Mouse (Mus musculus): ENCODE results near the gene Cfap70. TPM values are rescaled to one million over a fixed set of nuclear protein-coding genes. Genes with fewer than 3 reads are reported as not detected.
A peak's percentile ranks its signal among the peaks of the same experiment; 100 is the strongest.

Cfap70 gene
- total RNA-seq (2021), result under 1 TPM; 0.23 to 0.25 TPM
- long read RNA-seq, experiment 1, partial matches to known transcripts, result 0 of 1 reads
- long read RNA-seq, experiment 1, other reads (novel, unspliced or antisense), result 1 of 1 reads
- long read RNA-seq, experiment 2, partial matches to known transcripts, result 1 of 1 reads
- long read RNA-seq, experiment 2, other reads (novel, unspliced or antisense), result 0 of 1 reads

GRCm38 (mm10) chr14:20451765-20452331, at the start of gene Cfap70:
Gene Cfap70, minus strand, starts transcription at chr14:20452226.
- peak; percentile 35 for DNase-seq

- DNase-seq, result no peak
Observed at GRCm38 (mm10) chr14:20499982-20500381, 48.0 kb upstream of the Cfap70 start.

GRCm38 (mm10) chr14:20496603-20497002, 44.6 kb upstream of the Cfap70 start, which contains the start of gene Mss51:
Gene Mss51, minus strand, starts transcription at chr14:20496901.
- DNase-seq, result no peak

- no peak for DNase-seq
Observed at GRCm38 (mm10) chr14:20486031-20486430, 34.0 kb upstream of the Cfap70 start.

GRCm38 (mm10) chr14:20482051-20482751, 30.2 kb upstream of the Cfap70 start:
- no peak for DNase-seq

- DNase-seq, result no peak
Observed at GRCm38 (mm10) chr14:20481211-20481610, 29.2 kb upstream of the Cfap70 start.

GRCm38 (mm10) chr14:20480195-20480579, 28.2 kb upstream of the Cfap70 start:
- no peak for DNase-seq

- DNase-seq, result peak; percentile 56
Observed at GRCm38 (mm10) chr14:20479291-20480194, 27.5 kb upstream of the Cfap70 start, which contains the start of gene Anxa7. Gene Anxa7, minus strand, starts transcription at chr14:20480133.

GRCm38 (mm10) chr14:20478801-20479200, 26.8 kb upstream of the Cfap70 start:
- peak; percentile 15 for DNase-seq

GRCm38 (mm10) chr14:20478385-20478784, 26.4 kb upstream of the Cfap70 start:
- no peak for DNase-seq

- DNase-seq, result no peak
Observed at GRCm38 (mm10) chr14:20477261-20478025, 25.4 kb upstream of the Cfap70 start.

- DNase-seq, result no peak
Observed at GRCm38 (mm10) chr14:20460216-20460615, 8.2 kb upstream of the Cfap70 start.

- no peak for DNase-seq
Observed at GRCm38 (mm10) chr14:20458378-20458777, 6.4 kb upstream of the Cfap70 start.

- DNase-seq, result no peak
Observed at GRCm38 (mm10) chr14:20452929-20453328, 903 bp upstream of the Cfap70 start.

GRCm38 (mm10) chr14:20451302-20451701, 724 bp downstream of the Cfap70 start:
- DNase-seq, result no peak

- DNase-seq, result peak; percentile 21
Observed at GRCm38 (mm10) chr14:20447209-20447608, 4.8 kb downstream of the Cfap70 start.

GRCm38 (mm10) chr14:20442252-20442651, 9.8 kb downstream of the Cfap70 start:
- no peak for DNase-seq

GRCm38 (mm10) chr14:20436976-20437375, 15.1 kb downstream of the Cfap70 start:
- no peak for DNase-seq

- no peak for DNase-seq
Observed at GRCm38 (mm10) chr14:20432420-20432819, 19.6 kb downstream of the Cfap70 start.

- no peak for DNase-seq
Observed at GRCm38 (mm10) chr14:20431726-20432125, 20.3 kb downstream of the Cfap70 start.

- DNase-seq, result no peak
Observed at GRCm38 (mm10) chr14:20429833-20430232, 22.2 kb downstream of the Cfap70 start.

GRCm38 (mm10) chr14:20428593-20428992, 23.4 kb downstream of the Cfap70 start:
- no peak for DNase-seq
